Mouse (Mus musculus) kidney, postnatal 36 days (tissue): ENCODE measurements around the gene Zfp296.
"Not testable (repeated sequence)": the region's sequence is repeated elsewhere in the genome, so short reads cannot be mapped to it uniquely, and the experiment has no call there.

Experiments
- DNase-seq, 2 experiments: peaks; one replicate each; pipeline ENCODE4 v3.0.0; 2021 to 2022; ENCODE audit warnings: mixed read lengths in 2 of 2

Zfp296 gene

GRCm38 (mm10) chr7:19562643-19563410 lies 14.3 kb upstream of the Zfp296 start, which contains the start of gene Ppp1r37:
Gene Ppp1r37, minus strand, starts transcription at chr7:19563076.
- DNase-seq = peak; percentile 72

- DNase-seq = no peak
These were observed 13.2 kb upstream of the Zfp296 start for GRCm38 (mm10) chr7:19563884-19564283.

GRCm38 (mm10) chr7:19564455-19564854 lies 12.6 kb upstream of the Zfp296 start:
- no peak for DNase-seq

- DNase-seq = peak; percentile 36 to 59
These were observed 11.3 kb upstream of the Zfp296 start for GRCm38 (mm10) chr7:19565803-19566202.

GRCm38 (mm10) chr7:19567426-19567825 lies 9.7 kb upstream of the Zfp296 start:
- peak; percentile 78 to 85 for DNase-seq

GRCm38 (mm10) chr7:19569647-19570046 lies 7.4 kb upstream of the Zfp296 start:
- no peak for DNase-seq

GRCm38 (mm10) chr7:19572926-19573775 lies 3.9 kb upstream of the Zfp296 start:
- DNase-seq = peak; percentile 74 to 87

GRCm38 (mm10) chr7:19573776-19574140 lies 3.3 kb upstream of the Zfp296 start:
- no peak for DNase-seq

- DNase-seq = no peak
These were observed 1.5 kb upstream of the Zfp296 start for GRCm38 (mm10) chr7:19575559-19575958.

GRCm38 (mm10) chr7:19577877-19578414 lies 859 bp downstream of the Zfp296 start:
- peak in 1 of 2 experiments; percentile 21 for DNase-seq

- DNase-seq = no peak
These were observed 1.3 kb downstream of the Zfp296 start for GRCm38 (mm10) chr7:19578436-19578835.

- DNase-seq = no peak
These were observed 2.7 kb downstream of the Zfp296 start for GRCm38 (mm10) chr7:19579751-19580150.

- peak in 1 of 2 experiments; percentile 17 for DNase-seq
These were observed 3.5 kb downstream of the Zfp296 start for GRCm38 (mm10) chr7:19580634-19581033.

- DNase-seq = no peak
These were observed 9.2 kb downstream of the Zfp296 start for GRCm38 (mm10) chr7:19586269-19586668.

GRCm38 (mm10) chr7:19589207-19589606 lies 12.1 kb downstream of the Zfp296 start:
- DNase-seq = peak; percentile 53 to 82

GRCm38 (mm10) chr7:19589917-19590316 lies 12.8 kb downstream of the Zfp296 start:
- peak; percentile 74 to 88 for DNase-seq

GRCm38 (mm10) chr7:19593061-19593730 lies 16.1 kb downstream of the Zfp296 start:
- DNase-seq = no peak

- no peak for DNase-seq
These were observed 23.5 kb downstream of the Zfp296 start for GRCm38 (mm10) chr7:19600562-19600961.

- no peak for DNase-seq
These were observed 26.0 kb downstream of the Zfp296 start for GRCm38 (mm10) chr7:19603055-19603454.

GRCm38 (mm10) chr7:19603849-19604605 lies 26.9 kb downstream of the Zfp296 start, which contains the start of gene Clasrp:
Gene Clasrp, minus strand, starts transcription at chr7:19604486.
- DNase-seq = peak; percentile 97 to 99

GRCm38 (mm10) chr7:19604606-19605214 lies 27.6 kb downstream of the Zfp296 start:
- DNase-seq = not testable (repeated sequence)

- DNase-seq = no peak
These were observed 30.2 kb downstream of the Zfp296 start for GRCm38 (mm10) chr7:19607291-19607690.
